Mouse (Mus musculus): ENCODE results near the gene Sco1. TPM values are rescaled to one million over a fixed set of nuclear protein-coding genes. Genes with fewer than 3 reads are reported as not detected.
"Not testable (repeated sequence)": the region's sequence is repeated elsewhere in the genome, so short reads cannot be mapped to it uniquely, and the experiment has no call there.

The Sco1 gene
- 1 to 10 TPM; 7.2 to 7.3 TPM for total RNA-seq (2021)
- long read RNA-seq, experiment 1, transcript Sco1-201 (6 exons, 2,412 nt), result major isoform, 5 of 7 reads
- long read RNA-seq, experiment 1, partial matches to known transcripts, result 0 of 7 reads
- long read RNA-seq, experiment 1, other reads (novel, unspliced or antisense), result 2 of 7 reads
- long read RNA-seq, experiment 2, transcript Sco1-201 (6 exons, 2,412 nt), result major isoform, 5 of 6 reads
- long read RNA-seq, experiment 2, partial matches to known transcripts, result 0 of 6 reads
- long read RNA-seq, experiment 2, other reads (novel, unspliced or antisense), result 1 of 6 reads

DNA sequence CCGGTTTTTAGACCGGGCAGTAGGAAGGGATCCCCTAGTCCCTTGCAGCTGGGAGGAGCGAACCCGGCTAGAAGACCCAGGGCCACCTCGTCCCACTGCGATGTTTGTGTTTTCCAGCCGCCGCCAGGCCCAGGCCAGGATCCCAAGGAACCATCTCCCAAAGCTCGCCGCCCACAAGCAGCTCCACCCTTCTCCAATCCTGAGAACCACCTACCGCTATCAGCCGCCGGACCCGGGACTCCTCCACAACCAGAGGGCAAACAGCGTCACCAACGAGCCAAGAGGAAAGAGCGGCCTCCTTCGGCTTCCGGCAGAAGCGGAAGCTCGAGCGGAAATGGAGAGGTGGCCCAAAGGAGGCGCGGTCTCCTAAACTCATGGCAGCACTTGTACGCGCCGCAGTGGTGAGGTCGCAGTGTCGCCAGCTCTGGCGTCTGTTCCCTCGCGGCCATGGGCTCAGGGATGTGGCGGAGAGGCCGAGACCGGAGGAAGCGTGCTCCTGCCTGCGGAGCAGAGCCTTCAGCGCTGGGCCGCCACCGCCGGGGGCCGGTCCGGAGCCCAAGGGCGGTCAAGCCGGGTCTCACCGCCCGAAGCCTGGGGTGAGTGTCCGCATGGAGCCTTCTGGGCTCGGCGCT is at the start of gene Sco1, which contains the start of gene Adprm:
TSS of gene Sco1 (plus strand) at position 350 of the 632 bp plus-strand sequence.
TSS of gene Adprm (minus strand) at position 274 of the 632 bp plus-strand sequence.
- peak; percentile 85 for DNase-seq

DNA sequence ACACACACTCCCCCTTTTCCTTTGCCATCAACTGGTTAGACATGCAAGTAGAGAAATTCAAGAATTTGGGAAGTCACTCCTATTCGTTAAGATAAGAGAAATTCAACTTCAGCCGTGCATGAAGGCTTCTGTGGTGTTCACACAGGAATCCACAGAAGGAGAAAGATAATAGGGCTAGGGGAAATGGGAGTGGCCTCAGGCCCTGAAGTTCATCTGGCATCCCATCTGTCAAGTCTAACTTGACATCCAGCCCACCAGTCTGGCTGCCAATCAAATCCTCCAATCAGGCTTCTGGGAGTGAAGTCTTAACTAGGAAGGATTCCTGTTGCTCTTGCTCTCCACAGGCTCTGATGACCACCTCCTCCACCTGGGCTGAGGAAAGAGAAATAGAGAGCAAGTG is 49.6 kb upstream of the Sco1 start:
- no peak for DNase-seq

DNA sequence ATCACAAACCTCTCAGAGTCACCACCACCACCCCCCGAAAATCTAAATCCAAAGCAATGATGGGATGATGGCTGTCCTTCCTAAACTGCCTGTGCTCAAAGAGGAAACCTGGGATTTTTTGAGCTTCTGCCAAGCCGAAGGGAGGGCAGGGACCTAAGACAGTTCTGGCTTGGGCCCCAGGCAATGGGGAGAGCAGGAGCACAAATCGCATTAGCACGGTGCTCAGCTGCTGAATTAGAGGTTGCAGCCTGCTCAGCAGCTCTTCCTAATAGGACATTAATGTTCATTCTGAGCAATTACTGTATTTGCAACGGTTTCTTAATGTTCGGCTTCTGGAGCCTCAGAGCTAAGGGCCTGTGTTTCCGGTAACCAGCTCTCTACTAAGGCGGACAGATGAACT is 44.5 kb upstream of the Sco1 start:
- no peak for DNase-seq

DNA sequence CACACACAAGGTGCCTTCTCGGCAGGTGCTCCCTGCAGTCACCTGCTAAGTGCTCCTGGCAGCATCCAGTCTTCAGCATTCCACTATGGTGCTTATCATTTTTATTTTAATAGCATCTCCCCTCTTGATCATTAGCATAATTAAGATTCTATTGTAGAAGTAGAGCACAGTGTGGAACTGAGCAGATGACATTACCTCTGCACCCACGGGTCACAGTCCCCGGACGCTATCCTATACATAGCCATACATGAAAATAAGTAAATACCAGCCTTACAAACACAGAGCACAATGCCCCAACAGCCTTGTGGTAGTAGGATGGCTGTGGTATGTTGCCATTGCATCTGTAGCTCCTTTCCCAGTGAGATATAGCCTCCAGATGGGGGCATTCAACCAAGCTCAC is 43.9 kb upstream of the Sco1 start:
- DNase-seq, result no peak

DNA sequence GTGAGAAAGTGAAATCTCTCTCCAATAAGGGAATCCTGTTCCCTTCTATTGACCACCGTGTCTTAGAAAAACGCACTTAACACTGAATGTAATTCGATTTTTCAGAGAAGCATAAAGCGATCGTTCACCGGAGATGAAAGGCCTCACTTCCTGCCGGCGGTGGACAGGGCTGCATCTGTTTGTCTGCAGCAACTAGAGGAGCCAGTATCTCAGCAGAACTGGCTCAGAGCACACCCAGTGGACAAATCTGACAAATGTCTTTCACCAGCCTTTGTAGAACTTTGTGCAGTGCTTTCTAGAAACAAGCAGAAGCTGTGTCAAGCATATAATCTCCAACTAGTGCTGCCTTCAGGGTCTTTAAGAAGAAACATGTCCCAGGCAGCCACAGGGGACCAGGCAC is 42.0 kb upstream of the Sco1 start:
- DNase-seq, result no peak

DNA sequence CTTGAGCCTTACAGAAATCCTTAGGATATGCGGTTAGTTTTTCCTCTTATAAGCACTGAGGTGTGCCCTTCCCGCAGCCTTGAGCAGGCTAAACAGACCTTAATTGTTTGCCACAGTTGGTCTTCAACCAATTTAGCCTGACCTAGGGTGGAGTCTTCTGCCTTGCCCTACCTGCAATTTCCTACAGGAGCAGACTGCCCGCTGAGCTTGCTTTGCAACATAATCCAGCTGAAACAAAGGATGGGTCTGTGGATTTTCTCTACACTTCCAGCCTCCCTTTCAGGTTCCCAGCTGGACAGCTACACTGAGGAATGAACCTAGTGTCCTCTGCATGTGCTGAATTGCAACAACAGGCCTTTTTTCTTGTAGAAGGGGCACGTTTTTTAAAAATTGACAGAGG is 40.8 kb upstream of the Sco1 start:
- DNase-seq, result no peak

DNA sequence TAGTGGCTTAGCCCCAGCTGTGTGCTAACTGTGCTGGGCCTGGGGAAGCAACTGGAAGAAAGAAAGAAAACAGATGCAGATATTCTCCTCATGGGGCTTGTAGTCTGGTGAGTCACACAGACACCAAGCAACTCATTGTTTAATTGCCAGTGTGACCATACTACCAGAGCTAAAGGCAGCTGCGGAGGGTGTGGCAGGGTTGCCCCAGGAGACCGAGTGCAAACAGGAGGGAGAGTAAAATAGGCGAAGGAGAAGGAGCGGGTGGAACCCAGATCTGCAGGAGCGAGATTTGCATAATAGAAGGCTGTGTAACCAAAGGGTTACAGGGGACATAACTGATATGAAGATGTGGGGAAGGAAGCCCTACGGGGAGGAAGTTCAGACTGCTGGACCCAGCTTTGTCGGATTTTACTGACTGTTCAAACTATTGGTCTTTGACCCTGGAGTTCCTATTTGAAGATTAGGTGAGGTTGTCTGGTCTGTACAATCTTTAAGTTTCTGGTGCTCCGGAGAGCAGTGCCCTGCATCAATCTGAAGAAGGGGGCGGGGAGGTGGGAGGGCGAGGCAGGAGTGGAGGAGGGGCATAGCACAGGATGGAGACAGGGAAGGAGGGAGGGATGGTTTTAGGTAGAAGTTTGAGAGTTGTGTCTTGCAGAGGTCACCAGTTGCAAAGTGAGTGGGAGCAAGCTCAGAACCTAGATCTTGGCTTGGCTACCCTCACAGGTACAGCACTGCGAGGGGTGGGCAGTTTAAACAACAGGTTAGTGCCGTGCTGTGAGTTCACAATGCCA is 34.5 kb upstream of the Sco1 start:
- DNase-seq, result peak; percentile 51

DNA sequence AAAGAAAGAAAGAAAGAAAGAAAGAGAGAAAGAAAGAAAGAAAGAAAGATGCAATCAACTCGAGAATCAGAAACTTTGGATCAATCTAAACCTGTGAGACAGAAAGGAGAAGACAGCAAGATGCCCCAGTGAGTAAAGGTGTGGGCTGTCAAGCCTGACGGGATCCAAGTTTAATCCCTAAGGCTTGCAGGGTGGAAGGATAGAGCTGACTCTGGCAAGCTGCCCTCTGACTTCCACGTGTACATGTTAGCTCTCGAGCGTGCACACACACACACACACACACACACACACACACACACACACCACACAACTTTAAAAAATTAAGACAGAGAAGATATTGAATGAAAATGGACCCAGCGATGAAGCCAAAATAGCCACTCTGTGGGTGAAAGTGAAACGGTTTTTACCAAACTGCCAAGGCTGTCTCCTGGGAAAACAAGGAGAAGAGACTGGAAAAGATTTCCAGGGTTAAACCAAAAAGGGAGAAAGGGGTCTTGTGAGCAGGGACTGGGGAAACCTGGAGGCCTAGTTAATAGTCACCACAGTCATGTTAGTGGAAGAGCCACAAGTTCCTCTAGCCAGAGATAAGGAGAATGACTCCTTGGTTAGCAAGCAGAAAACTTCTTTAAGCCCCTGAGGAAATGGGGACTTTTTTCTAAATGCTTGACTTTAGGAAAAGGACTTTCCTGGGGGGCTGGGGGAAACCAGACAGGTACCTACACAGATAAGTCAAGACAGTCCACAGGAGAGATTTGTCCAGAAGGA is 32.6 kb upstream of the Sco1 start:
- no peak for DNase-seq

DNA sequence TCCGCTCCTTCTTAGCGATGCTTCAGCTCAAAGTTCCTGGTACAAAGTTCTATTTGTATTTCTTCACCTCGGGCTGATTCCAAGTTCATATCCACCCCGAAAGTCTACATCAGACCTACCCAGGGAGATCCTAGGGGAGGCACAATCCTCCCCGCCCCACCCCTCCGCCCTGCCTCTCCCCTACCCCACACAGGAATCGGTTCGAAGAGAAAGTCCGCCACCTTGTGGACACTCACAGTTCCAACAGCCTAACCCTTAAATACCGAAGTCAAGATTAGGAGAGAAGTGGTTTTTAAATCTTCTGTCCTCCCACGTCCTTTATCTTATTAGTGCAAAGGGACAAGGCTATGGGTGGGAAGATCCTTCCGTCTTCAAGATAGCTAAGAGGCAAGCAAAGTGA is 31.5 kb upstream of the Sco1 start:
- peak; percentile 41 for DNase-seq

DNA sequence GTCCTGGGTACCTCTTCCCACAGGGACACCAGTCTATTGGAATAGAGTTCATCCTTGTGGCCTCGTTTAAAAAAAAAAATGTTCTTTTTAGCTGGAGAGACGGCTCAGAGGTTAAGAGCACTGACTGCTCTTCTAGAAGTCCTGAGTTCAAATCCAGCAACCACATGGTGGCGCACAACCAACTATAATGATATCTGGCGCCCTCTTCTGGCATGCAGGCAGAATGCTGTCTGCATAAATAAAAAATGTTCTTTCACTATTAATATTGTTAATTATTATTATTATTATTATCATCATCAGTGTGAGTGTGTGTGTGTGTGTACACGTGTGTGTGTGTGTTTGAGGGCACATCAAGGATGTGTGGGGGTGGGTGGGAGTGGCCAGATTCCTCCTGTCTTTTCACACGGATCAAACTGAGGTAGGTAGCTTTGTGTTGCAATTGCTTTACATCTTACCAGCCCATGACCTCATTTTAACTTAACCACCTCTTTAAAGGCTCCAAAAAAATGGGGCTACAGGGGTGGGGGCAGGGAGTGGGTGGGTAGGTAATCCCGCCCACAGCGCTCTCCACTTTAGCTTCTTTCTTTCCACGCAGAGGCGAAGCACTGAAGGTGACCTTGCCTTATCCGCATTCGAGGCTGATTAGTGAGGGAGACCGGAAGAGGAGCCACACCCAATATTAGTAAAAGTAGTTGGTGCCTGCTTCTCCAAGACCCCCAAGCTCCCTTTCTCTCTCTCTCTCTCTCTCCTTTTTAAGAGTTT is 29.9 kb upstream of the Sco1 start:
- no peak for DNase-seq

DNA sequence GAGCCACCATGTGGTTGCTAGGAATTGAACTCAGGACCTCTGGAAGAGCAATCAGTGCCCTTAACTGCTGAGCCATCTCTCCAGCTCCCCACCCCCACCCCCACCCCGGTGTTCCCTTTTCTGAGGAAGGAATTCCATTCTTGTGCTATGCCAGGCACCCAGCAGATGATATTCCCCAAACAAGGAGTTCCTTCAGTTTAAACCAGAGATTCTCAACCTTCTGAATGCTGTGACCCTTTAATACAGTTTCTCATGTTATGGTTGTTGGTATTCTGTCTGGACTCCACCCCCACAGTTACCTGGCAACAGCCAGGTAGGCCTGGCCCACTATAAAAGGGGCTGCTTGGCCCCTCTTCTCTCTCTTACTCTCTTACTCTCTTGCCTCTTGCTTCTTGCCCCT is 29.3 kb upstream of the Sco1 start:
- DNase-seq, result not testable (repeated sequence)

DNA sequence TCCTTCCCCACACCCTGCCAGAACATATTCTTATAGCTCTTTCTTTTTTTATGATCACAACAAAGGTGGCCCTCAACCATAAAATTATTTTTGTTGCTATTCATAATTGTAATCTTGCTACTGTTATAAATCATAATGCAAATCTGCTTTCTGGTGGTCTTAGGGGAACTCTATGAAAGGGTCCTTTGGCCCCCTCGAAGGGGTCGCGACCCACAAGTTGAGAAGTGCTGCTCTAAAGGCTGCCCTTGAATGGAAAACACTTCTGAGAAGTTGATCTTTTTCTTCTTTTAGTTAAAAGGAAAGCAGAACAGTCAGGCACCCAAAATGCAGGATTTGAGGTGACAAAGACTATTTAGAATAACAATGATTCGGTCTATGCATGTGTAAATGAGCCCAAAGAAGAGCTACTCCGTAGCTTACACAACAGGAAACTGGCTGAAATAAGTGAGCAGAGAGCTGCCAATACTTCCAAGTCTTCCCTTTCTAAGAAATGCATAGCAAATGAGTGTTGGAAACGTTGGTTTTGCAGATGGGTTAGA is 28.6 kb upstream of the Sco1 start:
- no peak for DNase-seq

DNA sequence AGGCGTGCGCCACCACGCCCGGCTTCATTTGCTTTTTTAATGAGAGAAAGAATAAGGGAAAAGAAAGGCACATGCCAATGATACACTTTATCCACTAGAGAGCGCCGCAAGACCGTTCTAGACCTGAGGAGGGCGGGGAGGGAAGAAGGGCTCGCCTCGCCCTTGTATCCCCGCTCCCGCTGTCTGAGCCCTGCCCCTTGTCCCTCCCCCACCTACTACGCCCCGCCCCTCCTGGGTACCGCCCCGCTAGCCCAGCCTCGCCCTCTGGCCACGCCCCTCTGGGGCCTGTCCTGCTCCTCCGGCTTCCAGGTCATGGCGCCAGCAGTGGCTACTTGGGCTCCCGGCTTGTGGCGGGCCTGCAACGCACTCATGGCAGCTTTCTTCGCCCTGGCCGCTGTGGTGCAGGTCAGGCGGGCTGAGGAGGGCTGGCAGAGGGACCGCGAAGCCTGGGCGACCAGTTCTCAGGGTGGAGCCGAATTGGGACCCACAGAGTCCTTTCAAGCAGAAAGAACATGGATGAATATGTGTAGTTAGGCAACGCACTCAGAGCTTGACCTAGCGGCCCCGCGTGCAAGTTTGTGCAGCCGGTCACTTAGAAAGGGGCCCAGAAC is 27.5 kb upstream of the Sco1 start, which contains the start of gene Tmem220:
TSS of gene Tmem220 (plus strand) at position 288 of the 611 bp plus-strand sequence.
- DNase-seq, result peak; percentile 97

DNA sequence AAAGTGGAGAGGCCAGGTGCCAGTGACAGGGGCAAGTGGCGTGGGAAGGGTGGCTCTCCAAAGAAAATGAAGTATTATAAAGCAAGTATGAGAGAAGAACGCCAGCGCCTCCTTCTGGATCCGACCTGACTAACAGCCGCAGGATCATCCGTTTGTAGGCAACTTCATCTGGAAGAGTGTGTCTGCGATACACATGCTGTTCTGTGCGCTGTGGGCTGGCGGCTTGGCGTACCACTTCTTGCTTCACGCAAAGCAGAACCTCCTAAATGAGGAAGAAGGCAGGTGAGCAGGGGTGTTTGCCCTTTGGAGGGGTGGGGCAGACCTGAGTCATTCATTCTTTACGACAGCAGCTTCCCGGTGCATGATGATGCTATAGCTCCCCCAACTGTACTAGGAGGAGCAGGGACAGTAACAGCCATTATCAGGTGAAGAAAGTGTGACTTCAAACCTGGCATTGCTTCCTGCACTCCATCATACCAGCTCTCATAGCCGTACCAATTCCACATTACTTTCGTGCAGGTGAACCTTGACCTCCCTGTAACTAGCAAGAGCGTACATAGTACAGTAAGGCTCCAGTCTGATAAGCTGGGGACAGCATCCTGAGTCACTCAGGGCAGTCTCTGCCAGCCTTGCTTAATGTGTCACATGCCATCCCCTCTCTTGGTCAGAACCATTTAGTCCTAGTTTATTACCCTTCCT is 21.4 kb upstream of the Sco1 start:
- DNase-seq, result no peak

DNA sequence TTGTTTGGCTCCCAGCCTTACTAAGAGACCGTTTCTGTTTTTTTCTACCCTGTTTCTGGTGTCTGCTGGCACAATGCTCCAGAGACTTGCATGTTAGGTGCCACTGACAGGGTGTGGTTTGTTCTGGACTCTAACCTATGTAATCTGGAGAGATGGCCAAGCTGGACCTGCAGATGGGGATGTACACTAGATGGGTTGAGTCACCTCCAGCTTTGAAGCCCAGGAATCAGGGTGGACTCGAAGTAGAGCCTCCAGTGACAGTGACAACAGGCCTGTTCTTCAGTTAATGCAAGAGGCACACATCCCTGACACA is 20.9 kb upstream of the Sco1 start:
- no peak for DNase-seq

DNA sequence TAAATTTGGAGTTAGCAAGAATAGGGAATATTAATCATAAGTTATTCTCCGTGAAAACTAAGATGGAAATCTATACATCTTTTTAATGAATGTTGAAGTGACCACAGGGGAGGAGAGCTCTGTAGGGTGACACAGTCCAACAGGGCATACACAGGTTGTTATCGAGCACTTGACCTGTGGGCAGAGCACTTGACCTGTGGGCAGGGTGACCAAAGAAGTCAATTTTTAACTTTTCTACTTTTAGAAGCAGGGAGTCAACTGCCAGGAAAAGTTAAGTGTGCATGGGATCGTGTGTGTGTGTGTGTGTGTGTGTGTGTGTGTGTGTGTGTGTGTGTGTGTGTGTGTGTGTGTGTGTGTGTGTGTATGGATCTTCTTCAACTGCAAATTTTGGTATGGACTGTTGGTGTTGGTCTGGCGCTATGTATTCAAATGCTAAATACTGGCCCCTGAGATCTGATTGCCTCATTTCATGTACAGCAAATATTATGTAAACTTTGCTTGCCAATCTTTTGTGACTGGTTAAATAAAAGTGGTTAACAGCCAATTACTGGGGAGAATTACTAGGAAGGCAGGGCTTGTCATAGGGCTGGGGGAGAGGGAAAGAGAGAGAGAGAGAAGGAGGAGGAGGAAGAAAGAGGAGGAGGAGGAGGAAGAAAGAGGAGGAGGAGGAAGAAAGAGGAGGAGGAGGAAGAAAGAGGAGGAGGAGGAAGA is 17.5 kb upstream of the Sco1 start:
- DNase-seq, result no peak

DNA sequence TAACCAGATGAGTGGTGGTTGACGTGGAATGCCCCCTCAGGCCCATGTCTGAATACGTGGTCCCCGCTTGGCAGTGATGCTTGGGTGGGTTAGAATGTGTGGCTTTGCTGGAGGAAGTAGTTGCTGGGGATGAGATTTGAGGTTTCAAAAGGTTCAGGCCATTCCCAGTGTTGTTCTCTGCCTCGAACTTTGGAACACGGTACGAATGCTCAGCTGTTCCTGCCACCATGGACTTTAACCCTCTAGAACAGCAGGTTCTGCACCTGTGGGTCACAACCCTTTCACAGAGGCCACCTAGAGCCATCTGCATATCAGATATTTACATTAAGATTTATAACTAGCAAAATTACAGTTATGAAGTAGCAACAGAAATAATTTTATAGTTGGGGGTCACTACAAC is 16.2 kb upstream of the Sco1 start:
- no peak for DNase-seq

DNA sequence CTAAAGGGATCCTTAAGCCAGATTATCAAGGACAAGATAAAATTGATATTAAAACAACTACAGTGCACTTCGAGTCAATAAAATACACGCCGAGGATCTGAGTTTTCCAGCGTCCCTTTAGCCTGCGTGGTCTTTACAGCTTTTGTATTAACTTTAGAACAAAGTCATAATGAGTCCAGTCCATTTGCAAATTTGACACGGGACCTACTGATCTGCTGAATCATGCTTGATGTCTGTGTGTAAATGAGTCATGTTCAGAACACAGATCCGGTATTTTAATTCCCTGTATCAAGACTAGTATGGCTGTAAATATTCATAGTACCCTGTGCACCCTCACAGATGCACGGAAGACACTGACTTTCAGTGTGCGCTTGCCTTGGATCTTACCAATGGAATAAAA is 15.6 kb upstream of the Sco1 start:
- no peak for DNase-seq

DNA sequence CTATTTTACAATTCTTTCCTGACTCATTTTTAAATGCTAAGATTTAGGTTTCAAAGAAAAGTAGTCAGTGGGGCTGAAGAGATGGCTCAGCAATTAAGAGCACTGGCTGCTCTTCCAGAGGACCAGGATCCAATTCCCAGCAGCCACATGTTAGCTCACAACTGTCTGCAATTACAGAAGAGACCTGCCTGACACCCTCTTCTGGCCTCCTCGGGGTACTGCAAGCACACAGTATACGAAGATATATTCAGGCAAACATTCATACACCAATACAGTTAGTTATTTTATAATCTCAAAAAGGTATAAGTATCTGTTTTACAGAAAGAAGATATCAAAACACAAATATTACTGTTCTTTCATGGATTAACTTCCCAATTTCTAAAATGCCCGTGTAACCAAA is 12.7 kb upstream of the Sco1 start:
- DNase-seq, result no peak

DNA sequence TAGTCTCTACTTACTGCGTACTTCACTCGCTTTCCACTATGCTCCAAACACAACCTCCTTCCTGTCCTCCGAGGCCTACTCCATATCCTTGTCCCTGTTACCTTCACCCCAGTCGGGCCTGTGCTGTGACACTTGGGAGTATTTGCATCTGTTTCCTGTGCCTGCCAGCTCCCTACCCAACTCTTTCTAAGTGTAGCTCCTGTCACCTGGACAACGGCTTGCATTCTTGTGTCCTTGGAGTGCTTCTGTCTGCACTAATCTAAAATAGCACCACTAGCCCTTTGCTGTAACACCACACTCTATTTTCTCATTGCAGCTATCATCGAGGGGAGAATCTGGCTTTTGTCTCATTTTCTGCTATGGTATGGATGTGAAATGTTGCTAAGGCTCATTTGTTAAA is 12.0 kb upstream of the Sco1 start:
- no peak for DNase-seq

Data from gastrocnemius, postnatal 25 days (tissue).